Mouse (Mus musculus): ENCODE data around the gene Sec24a. TPM values are rescaled to one million over a fixed set of nuclear protein-coding genes. Genes with fewer than 3 reads are reported as not detected.
"Not testable (repeated sequence)": the region's sequence is repeated elsewhere in the genome, so short reads cannot be mapped to it uniquely, and the experiment has no call there.

Sec24a gene
- polyA plus RNA-seq, 1 experiment from 2014 or later = 8.8 TPM

- Histone ChIP-seq H3K27ac (no peak overlapping the region), H3K36me3 (peaks cover 41% of the 10 kb centered on the region), H3K4me3 (no peak overlapping the region), H3K9ac (no peak overlapping the region), H3K9me3 (replicated peaks) (no peaks in the 10 kb centered on the region), H3K27me3 (no peaks in the 10 kb centered on the region), H3K4me1 (replicated peaks) (no peaks in the 10 kb centered on the region), H3K4me2 (no peak overlapping the region)
- 69% methylated on average over 1 of the region's 1 CpGs for WGBS
- no peak for ATAC-seq (replicated peaks; ENCODE audit: insufficient number of reproducible peaks, insufficient read depth, low FRiP score, low read depth)
Observed at GRCm38 (mm10) chr11:51732883-51733282, 30.6 kb downstream of the Sec24a start.

- WGBS = 90% methylated on average over 11 of the region's 11 CpGs
- no peak overlapping the region for H3K4me3 ChIP-seq
- no peak overlapping the region for H3K9ac ChIP-seq
- peaks cover 71% of the 10 kb centered on the region for H3K36me3 ChIP-seq
- no peak for ATAC-seq (replicated peaks; ENCODE audit: insufficient number of reproducible peaks, insufficient read depth, low FRiP score, low read depth)
- no peaks in the 10 kb centered on the region for H3K4me1 ChIP-seq (replicated peaks)
- H3K9me3 ChIP-seq (replicated peaks) = no peaks in the 10 kb centered on the region
- H3K4me2 ChIP-seq = no peak overlapping the region
- H3K27ac ChIP-seq = no peak overlapping the region
- no peaks in the 10 kb centered on the region for H3K27me3 ChIP-seq
Observed at GRCm38 (mm10) chr11:51721066-51721465, 42.4 kb downstream of the Sec24a start.

- Histone ChIP-seq H3K4me1 (replicated peaks) (no peaks in the 10 kb centered on the region), H3K9ac (no peak overlapping the region), H3K9me3 (replicated peaks) (no peaks in the 10 kb centered on the region), H3K4me3 (no peak overlapping the region), H3K27ac (no peak overlapping the region), H3K36me3 (peaks cover 61% of the 10 kb centered on the region), H3K27me3 (no peaks in the 10 kb centered on the region), H3K4me2 (no peak overlapping the region)
- 63% methylated on average over 13 of the region's 13 CpGs for WGBS
- no peak for ATAC-seq (replicated peaks; ENCODE audit: insufficient number of reproducible peaks, insufficient read depth, low FRiP score, low read depth)
Observed at GRCm38 (mm10) chr11:51707080-51707479, 56.4 kb downstream of the Sec24a start.

GRCm38 (mm10) chr11:51706451-51706850, 57.0 kb downstream of the Sec24a start:
- ATAC-seq (replicated peaks; ENCODE audit: insufficient number of reproducible peaks, insufficient read depth, low FRiP score, low read depth) = no peak
- Histone ChIP-seq H3K27me3 (no peaks in the 10 kb centered on the region), H3K4me3 (no peak overlapping the region), H3K27ac (no peak overlapping the region), H3K9me3 (replicated peaks) (no peaks in the 10 kb centered on the region), H3K4me2 (no peak overlapping the region), H3K36me3 (peaks cover 62% of the 10 kb centered on the region), H3K4me1 (replicated peaks) (no peaks in the 10 kb centered on the region), H3K9ac (no peak overlapping the region)
- 94% methylated on average over 10 of the region's 10 CpGs for WGBS

- Histone ChIP-seq H3K4me2 (no peak overlapping the region), H3K27ac (no peak overlapping the region), H3K27me3 (no peaks in the 10 kb centered on the region), H3K9me3 (replicated peaks) (no peaks in the 10 kb centered on the region), H3K36me3 (peaks cover 67% of the 10 kb centered on the region), H3K4me1 (replicated peaks) (no peaks in the 10 kb centered on the region), H3K4me3 (no peak overlapping the region), H3K9ac (no peak overlapping the region)
- no peak for ATAC-seq (replicated peaks; ENCODE audit: insufficient number of reproducible peaks, insufficient read depth, low FRiP score, low read depth)
- 69% methylated on average over 10 of the region's 10 CpGs for WGBS
Observed at GRCm38 (mm10) chr11:51703379-51703998, 59.9 kb downstream of the Sec24a start.

DNA sequence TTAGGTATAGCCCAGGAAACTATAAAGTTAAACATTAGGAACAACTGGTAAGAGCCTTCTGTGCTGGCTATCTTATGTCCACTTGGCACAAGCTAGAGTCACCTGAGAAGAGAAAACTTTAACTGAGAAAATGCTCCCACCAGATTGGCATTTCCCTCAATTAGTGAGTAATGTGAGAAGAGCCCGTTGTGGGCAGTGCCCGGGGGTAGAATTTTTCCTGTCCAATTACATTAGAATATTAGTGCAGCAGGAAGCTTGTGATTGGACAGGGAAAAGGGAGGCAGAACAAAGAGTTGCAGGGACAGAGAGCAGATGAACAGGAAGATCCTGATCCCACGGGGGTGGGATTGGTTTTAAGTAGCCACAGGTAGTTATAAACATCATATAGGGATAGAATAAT, 60.6 kb downstream of the Sec24a start:
- Histone ChIP-seq H3K4me3 (no peak overlapping the region), H3K9me3 (replicated peaks) (no peaks in the 10 kb centered on the region), H3K9ac (no peak overlapping the region), H3K27ac (no peak overlapping the region), H3K4me1 (replicated peaks) (no peaks in the 10 kb centered on the region), H3K27me3 (no peaks in the 10 kb centered on the region), H3K36me3 (peaks cover 65% of the 10 kb centered on the region), H3K4me2 (no peak overlapping the region)
- no peak for ATAC-seq (replicated peaks; ENCODE audit: insufficient number of reproducible peaks, insufficient read depth, low FRiP score, low read depth)
- 82% methylated on average over 3 of the region's 3 CpGs for WGBS

- no peaks in the 10 kb centered on the region for H3K27me3 ChIP-seq
- H3K4me1 ChIP-seq (replicated peaks) = 0 out of 2 replicates have a peak, but pooled peaks cover under 1% of the 10 kb centered on the region
- H3K9me3 ChIP-seq (replicated peaks) = no peaks in the 10 kb centered on the region
- 93% methylated on average over 3 of the region's 3 CpGs for WGBS
- peaks cover 50% of the 10 kb centered on the region for H3K36me3 ChIP-seq
- H3K4me2 ChIP-seq = no peak overlapping the region
- H3K9ac ChIP-seq = no peak overlapping the region
- ATAC-seq (replicated peaks; ENCODE audit: insufficient number of reproducible peaks, insufficient read depth, low FRiP score, low read depth) = no peak
- H3K27ac ChIP-seq = no peak overlapping the region
- no peak overlapping the region for H3K4me3 ChIP-seq
Observed at GRCm38 (mm10) chr11:51694984-51695383, 68.5 kb downstream of the Sec24a start.

DNA sequence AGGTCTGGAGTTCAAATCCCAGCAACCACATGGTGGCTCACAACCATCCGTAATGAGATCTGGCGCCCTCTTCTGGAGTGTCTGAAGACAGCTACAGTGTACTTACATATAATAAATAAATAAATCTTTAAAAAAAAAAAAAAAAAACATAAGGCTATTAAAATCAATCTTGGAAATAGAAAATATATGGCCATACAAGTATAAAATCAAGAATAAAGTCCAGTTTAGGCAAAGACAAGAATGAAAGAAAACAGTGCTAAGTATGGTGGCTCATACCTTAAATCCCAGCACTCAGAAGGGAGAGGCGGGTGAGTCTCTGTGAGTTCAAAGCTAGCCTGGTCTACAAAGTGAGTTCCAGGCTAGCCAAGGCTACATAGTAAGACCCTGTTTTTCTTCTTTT, 72.8 kb downstream of the Sec24a start:
- not testable (repeated sequence) for H3K9ac ChIP-seq; H3K4me1 ChIP-seq (replicated peaks); H3K4me3 ChIP-seq; ATAC-seq (replicated peaks; ENCODE audit: insufficient number of reproducible peaks, insufficient read depth, low FRiP score, low read depth); H3K27me3 ChIP-seq; H3K27ac ChIP-seq; H3K4me2 ChIP-seq; H3K9me3 ChIP-seq (replicated peaks)
- peaks cover 11% of the 10 kb centered on the region for H3K36me3 ChIP-seq
- WGBS = 87% methylated on average over 2 of the region's 3 CpGs

DNA sequence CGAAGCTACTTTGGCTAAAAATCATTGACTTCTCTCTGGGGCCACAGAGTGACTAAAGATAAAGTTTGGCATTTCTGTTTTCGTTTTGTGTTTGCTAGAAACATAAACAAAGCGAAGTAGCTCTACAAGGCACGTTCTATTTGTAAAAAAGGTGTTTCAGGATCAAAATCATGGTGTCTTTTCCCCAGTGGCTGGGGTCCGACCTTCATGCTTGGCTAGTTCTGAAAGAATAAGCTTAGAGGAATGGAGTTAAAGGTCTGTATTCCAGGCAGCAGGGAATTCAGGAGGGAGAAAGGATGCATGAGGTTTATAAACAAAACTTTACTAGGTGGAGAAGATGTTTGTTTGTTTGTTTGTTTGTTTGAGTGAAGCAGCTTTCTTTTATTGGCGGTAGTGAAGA, 74.1 kb downstream of the Sec24a start:
- peak overlapping the region; percentile 62 for H3K4me3 ChIP-seq
- no peaks in the 10 kb centered on the region for H3K27me3 ChIP-seq
- ATAC-seq (replicated peaks; ENCODE audit: insufficient number of reproducible peaks, insufficient read depth, low FRiP score, low read depth) = no peak
- peaks cover 9% of the 10 kb centered on the region for H3K4me1 ChIP-seq (replicated peaks)
- H3K36me3 ChIP-seq = peaks cover 12% of the 10 kb centered on the region; the same call in 1 of the 2 replicates
- H3K9ac ChIP-seq = 0 out of 2 replicates have a peak overlapping the region, but pooled peaks have one; percentile 65
- H3K9me3 ChIP-seq (replicated peaks) = no peaks in the 10 kb centered on the region
- 22% methylated on average over 6 of the region's 6 CpGs for WGBS
- peak overlapping the region; percentile 100 for H3K27ac ChIP-seq
- peak overlapping the region; percentile 66 for H3K4me2 ChIP-seq

DNA sequence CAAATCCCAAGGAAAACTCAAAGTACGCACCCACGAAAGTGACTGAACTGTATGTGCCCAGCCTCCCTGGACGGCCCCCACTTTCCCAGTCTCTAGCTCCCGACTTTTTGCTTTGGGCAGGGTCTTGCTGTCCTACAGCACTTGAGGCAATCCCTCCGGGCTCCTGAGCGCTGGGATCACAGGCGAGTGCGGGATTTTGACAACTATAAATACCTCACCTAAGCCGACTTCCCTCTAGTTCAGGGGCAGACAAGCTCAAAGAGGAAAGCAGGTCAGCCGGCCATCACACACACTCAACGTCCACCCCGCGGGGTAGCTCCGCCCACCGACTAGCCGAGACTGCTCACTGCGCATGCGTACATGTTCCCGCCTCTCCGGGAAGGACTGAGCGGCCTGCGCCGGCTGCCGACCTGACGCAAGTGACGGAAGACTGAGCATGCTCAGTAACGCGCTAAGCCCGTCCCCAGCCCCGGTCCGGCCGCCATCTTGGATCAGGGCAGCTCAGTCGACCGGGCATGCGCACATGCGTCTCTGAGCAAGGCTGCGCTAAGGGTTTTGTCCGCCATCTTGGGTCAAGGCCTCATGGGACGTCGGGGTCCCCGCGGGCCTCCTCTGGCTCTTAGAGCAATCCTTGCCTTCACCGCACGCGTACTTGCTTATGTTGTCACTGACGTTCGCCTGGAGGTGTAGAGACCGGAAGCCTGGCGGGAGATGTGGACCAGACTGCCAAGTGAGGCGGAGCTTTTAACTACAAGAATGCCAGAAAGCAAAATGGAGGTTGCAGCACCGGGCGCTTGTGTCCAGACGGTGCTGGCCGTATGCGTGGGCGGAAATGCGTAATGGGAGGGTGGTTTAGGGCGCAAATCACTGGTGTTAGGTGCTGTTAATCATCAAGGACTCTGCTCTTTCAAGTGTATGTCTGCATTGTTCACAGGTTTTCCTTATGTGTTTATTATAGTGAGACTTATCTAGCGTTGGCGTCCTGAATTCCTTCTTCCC, 74.8 kb downstream of the Sec24a start, which contains the start of gene 0610009B22Rik:
TSS of gene 0610009B22Rik (minus strand) at position 545 of the 999 bp plus-strand sequence.
- under 1% methylated on average over 60 of the region's 60 CpGs for WGBS
- Histone ChIP-seq H3K27me3 (no peaks in the 10 kb centered on the region), H3K36me3 (peaks cover 12% of the 10 kb centered on the region; the same call in 1 of the 2 replicates), H3K4me2 (peak within 1 kb of the TSS; percentile 67), H3K4me1 (replicated peaks) (peaks cover 9% of the 10 kb centered on the region), H3K27ac (peak within 1 kb of the TSS; percentile 100), H3K4me3 (peak within 1 kb of the TSS; percentile 62), H3K9ac (peak within 1 kb of the TSS; percentile 70), H3K9me3 (replicated peaks) (no peaks in the 10 kb centered on the region)
- ATAC-seq (replicated peaks; ENCODE audit: insufficient number of reproducible peaks, insufficient read depth, low FRiP score, low read depth) = peak; percentile 99

DNA sequence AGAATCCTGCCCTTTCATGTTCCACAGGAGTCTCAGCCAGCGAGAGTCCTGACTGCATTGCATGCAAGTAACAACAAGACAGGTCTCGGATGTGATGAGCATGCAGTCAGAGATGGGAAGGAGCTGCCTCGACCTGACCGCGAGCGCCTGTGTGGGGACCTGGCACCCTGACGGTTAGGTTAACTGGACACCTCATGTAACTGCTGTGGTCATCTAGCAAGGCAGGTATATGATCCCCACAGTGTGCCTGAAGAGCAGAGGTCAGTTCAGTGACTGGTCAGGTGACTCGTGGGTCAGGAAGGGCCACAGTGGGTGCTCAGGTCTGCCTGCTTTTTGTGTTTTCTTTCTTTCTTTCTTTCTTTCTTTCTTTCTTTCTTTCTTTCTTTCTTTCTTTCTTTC, 81.5 kb downstream of the Sec24a start:
- Histone ChIP-seq H3K4me3 (no peak overlapping the region), H3K27me3 (no peaks in the 10 kb centered on the region), H3K27ac (no peak overlapping the region), H3K9me3 (replicated peaks) (no peaks in the 10 kb centered on the region), H3K36me3 (peaks cover 6% of the 10 kb centered on the region; the same call in 1 of the 2 replicates), H3K9ac (no peak overlapping the region), H3K4me1 (replicated peaks) (peaks cover 4% of the 10 kb centered on the region), H3K4me2 (peak overlapping the region; percentile 51; the same call in 1 of the 2 replicates)
- WGBS = 33% methylated on average over 8 of the region's 8 CpGs
- no peak for ATAC-seq (replicated peaks; ENCODE audit: insufficient number of reproducible peaks, insufficient read depth, low FRiP score, low read depth)

Measured in heart, embryonic 15.5 days (tissue).